Mouse (Mus musculus): Measurements from ENCODE around the gene Neurl4. TPM values are rescaled to one million over a fixed set of nuclear protein-coding genes. Genes with fewer than 3 reads are reported as not detected.

Neurl4 gene
- total RNA-seq, 4 experiments from 2014 or later, result 97.6 to 122 (median 112) TPM

GRCm38 (mm10) chr11:69881787-69882670 is 18.8 kb upstream of the Neurl4 start:
- no peak for DNase-seq (ENCODE audit: low spot score in 2 of 2)

- no peak for DNase-seq (ENCODE audit: low spot score in 2 of 2)
These were observed 17.8 kb upstream of the Neurl4 start for GRCm38 (mm10) chr11:69883066-69883465.

DNA sequence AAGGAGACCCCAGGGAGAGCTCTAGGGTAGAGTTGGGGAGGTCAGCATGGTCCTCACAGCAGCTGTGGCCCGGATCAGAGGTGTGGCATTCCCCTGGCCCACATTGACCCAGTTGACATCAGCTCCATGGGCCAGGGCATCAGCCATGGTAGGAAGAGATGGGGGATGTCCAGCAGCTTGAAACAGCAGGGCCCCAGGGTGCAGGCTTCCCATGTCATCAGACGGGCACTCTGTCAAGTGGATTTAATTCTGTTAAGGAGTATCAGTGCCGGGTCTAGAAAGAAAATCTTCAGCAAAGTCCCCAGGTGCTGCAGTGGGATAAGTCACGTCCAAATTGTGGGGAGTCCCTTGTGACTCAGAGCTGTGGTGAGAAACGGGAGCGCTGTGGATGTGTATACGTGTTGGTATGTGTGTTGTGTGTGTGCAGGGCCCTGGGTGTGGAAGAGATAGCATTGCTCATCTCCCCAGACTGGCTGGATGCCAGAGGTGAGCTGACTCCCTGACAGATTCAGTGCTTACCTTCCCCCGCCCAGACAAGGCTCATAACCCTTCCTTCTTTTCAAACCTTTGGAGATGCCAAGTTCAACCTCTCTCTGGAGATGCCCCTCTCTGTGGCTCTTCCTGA is 17.2 kb upstream of the Neurl4 start:
- no peak for DNase-seq (ENCODE audit: low spot score in 2 of 2)

DNA sequence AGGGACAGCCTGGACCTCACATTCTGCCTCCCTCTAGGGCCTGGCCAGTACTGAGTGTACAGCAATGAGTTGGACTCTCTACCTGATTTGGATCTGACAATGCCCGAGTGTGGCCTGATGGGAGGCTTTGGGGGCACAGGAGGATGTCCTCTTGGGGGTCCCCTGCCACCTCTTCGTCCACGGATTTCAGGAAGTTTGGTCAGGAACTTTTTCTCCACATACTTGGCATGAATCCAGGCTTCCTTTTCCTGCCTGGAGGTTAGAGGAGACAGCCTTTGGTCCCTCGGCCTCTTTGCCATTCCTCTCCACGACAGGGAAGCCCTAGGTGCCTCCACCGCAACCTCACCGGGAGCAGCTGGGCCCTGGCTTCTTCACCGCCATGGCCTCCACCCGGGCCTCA is 16.6 kb upstream of the Neurl4 start:
- DNase-seq (ENCODE audit: low spot score in 2 of 2), result no peak

DNA sequence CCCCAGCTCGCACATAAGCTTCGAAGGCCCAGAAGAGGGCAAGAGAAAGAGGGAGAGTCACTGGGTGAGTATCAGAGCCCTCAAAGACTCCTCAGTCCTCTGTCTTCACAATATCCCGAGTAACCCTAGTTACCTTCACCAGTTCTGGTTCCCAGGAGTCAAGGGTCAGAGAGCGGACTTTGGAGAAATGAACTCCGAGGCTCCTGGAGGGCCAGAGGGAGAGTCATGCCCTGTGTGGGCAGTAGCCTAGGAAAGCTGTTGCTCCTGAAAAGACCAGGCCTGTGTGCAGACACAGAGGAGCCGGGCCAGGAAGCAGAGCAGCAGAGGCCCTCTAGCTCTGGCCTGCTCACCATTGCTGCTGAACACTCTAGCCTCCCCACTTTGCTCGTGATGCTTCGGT is 16.2 kb upstream of the Neurl4 start:
- DNase-seq (ENCODE audit: low spot score in 2 of 2), result no peak

DNA sequence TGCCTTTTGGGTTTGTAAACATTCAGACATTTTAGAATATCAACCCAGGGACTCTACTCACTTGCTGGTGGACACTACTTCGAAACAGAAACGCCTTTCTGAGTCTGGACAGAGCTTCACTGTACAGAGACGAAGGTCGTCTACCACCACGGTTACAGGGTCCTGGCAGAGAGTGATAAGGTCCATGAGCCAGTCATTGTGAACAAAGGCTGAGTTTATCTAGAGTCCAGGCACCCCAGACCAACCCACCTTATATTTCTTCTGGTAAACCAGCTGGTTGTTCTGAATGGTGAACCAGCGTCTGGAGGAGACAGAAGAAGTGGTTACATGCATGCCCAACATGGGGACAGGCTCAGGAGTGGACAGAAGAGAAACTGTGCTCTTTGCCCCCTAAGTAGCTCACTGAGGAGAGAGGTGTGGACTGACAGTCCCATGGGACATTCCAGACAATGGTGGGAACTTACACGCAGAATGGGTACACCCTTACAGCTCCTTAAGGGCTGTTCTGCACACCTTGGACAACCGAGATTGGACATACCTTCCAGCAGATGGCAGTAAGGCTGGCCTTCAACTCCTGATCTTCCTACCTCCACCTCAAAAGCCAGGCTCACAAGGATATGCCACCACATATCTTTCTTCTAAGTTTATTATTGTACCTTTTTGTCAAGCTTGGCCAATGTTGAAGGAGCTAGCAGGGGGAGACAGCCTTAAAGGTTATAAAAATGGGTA is 13.8 kb upstream of the Neurl4 start:
- DNase-seq (ENCODE audit: low spot score in 2 of 2), result no peak

- no peak for DNase-seq (ENCODE audit: low spot score in 2 of 2)
These were observed 9.4 kb upstream of the Neurl4 start for GRCm38 (mm10) chr11:69891482-69891881.

GRCm38 (mm10) chr11:69894671-69895070 is 6.2 kb upstream of the Neurl4 start:
- DNase-seq (ENCODE audit: low spot score in 2 of 2), result no peak

GRCm38 (mm10) chr11:69895291-69895690 is 5.6 kb upstream of the Neurl4 start, which contains the start of gene Acap1:
Gene Acap1 (minus strand): TSS chr11:69895539.
- no peak for DNase-seq (ENCODE audit: low spot score in 2 of 2)

DNA sequence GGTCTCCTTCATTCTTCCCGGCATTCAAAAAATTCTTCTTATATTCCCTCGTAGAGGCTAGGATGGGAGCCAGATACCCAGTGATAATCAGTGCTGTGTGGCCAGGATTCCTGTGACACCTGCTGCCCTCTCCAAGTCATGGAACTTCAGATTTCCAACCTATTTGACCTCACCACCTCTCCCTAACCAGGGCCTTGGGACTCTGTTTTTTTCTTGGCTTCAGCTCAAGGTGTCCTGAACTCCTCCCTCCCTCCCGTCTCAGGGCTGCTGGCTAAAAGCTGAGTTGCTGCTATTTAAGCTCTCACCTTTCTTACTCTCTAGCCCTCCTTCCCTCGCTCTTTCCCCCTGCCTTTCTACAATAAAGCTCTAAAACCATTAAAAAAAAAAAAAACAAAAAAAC is 1.0 kb upstream of the Neurl4 start:
- no peak for DNase-seq (ENCODE audit: low spot score in 2 of 2)

- DNase-seq (ENCODE audit: low spot score in 2 of 2), result peak; percentile 92 to 99
These were observed 554 bp downstream of the Neurl4 start for GRCm38 (mm10) chr11:69901406-69901846.

- no peak for DNase-seq (ENCODE audit: low spot score in 2 of 2)
These were observed 1.1 kb downstream of the Neurl4 start for GRCm38 (mm10) chr11:69901993-69902392.

- DNase-seq (ENCODE audit: low spot score in 2 of 2), result no peak
These were observed 2.1 kb downstream of the Neurl4 start for GRCm38 (mm10) chr11:69902972-69903371.

DNA sequence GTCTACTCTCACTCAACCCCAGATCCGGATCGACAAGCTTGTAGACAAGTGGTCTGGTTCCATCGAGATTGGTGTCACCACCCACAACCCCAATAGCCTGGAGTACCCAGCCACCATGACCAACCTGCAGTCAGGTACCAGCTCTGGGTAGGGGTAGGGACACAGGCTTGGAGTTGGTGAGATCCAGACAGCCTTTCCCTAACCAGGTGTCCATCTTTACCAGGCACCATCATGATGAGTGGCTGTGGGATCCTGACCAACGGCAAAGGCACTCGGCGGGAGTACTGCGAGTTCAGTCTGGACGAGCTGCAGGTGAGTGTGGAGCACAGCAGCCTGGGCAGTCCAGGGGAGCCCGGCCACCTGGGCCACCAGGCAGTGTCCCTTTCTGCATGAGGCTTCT is 3.4 kb downstream of the Neurl4 start:
- no peak for DNase-seq (ENCODE audit: low spot score in 2 of 2)

GRCm38 (mm10) chr11:69908645-69909044 is 7.8 kb downstream of the Neurl4 start:
- DNase-seq (ENCODE audit: low spot score in 2 of 2), result no peak

DNA sequence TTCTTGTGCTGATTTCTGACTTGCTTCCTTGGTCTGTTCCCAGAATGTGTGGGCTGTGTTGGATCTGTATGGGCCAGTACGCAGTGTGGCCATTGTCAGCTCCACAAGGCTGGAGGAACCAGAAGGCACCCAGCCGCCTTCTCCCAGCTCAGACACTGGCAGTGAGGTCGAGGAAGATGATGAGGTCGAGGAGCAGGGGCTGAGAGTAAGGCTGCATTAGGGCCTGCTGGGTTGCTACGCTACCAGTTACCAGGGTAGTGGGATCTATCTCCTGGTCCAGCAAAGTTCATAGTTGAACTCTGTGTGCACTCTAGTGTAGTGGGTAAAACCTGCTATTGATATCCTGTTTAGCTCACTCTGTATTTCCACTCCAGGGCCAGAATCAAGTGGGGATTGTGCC is 8.3 kb downstream of the Neurl4 start:
- no peak for DNase-seq (ENCODE audit: low spot score in 2 of 2)

DNA sequence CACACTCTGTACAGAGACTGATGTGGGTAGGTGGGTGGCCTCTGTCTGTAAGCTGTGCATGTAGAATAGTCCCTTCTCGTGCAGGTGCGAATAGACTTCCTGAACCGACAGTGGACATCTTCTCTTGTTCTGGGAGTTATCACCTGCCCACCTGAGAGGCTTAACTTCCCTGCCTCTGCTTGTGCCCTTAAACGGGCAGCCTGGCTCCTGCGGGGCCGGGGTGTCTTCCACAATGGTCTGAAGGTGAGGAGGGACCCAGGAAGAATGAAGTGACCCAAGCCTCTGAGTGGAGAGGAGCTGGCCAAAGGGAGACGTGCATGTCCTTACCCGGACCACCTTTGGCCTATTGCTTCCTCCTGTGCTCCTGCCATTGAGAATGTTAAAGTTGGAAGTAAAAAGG is 9.3 kb downstream of the Neurl4 start:
- no peak for DNase-seq (ENCODE audit: low spot score in 2 of 2)

GRCm38 (mm10) chr11:69910781-69911560 is 10.1 kb downstream of the Neurl4 start:
- no peak for DNase-seq (ENCODE audit: low spot score in 2 of 2)

GRCm38 (mm10) chr11:69911701-69912100 is 10.8 kb downstream of the Neurl4 start:
- no peak for DNase-seq (ENCODE audit: low spot score in 2 of 2)

GRCm38 (mm10) chr11:69912716-69913530 is 12.1 kb downstream of the Neurl4 start:
- DNase-seq (ENCODE audit: low spot score in 2 of 2), result no peak
